Mouse (Mus musculus) spleen, adult 2 months (tissue): Measurements from ENCODE around the gene Cachd1.

Source experiments
- CTCF ChIP-seq: fragments of 200-500 bp; IDR thresholded peaks from 2 replicates; pipeline ENCODE4 v1.5.1; 2011; ENCODE audit warnings: mild to moderate bottlenecking, inconsistent platforms; ENCODE audit not compliant: insufficient read depth, insufficient read length, insufficient replicate concordance; ENCODE audit errors: extremely low read depth
- POLR2A ChIP-seq: fragments of 200-500 bp; IDR thresholded peaks from 2 replicates; pipeline ENCODE4 v1.6.1; 2011; ENCODE audit warnings: low read depth, low read length, inconsistent platforms

DNA sequence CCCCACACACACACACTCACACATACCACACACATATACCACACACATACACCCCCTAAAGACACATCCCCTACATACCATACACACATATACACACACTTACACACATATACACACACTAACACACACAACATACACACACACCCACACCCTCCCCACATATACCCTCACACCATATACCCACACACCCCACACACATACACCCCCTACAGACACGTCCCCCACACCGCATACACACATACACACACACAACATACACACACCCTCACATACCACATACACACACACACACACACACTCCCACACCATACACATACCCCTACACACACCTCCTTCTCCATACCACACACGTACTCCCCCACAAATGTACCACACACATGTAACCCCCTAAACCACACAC is 42.8 kb downstream of the Cachd1 start:
- TF ChIP-seq CTCF, result no peak
- no peak for TF ChIP-seq POLR2A
